Mouse (Mus musculus): ENCODE results near the gene Cdc42bpa.

- no peak for TF ChIP-seq POLR2A (IDR thresholded peaks at IDR 0.05; ENCODE audit: insufficient read depth, low read depth, low read length)
- TF ChIP-seq CTCF (IDR thresholded peaks at IDR 0.05), result no peak
Observed at GRCm38 (mm10) chr1:180181304-180181965, 221.2 kb downstream of the Cdc42bpa start.

Data from heart, adult 2 months (tissue).